Mouse (Mus musculus): ENCODE data around the gene Knl1.

GRCm38 (mm10) chr2:119019538-119019937 is 27.4 kb upstream of the Knl1 start:
- TF ChIP-seq CHD2 (IDR thresholded peaks at IDR 0.05; ENCODE audit: low read depth, low read length) (no peak), HCFC1 (IDR thresholded peaks at IDR 0.05; ENCODE audit: borderline replicate concordance, insufficient read depth, low read length) (no peak), ZC3H11A (IDR thresholded peaks at IDR 0.05; ENCODE audit: borderline replicate concordance, low read depth, low read length) (no peak), ZNF384 (IDR thresholded peaks at IDR 0.05; ENCODE audit: low read depth, low read length) (no peak)

Measured in ES-E14 (cell line).